Mouse (Mus musculus) spleen, adult 2 months (tissue): ENCODE measurements around the gene Sf3a1. TPM values are rescaled to one million over a fixed set of nuclear protein-coding genes. Genes with fewer than 3 reads are reported as not detected.
A peak's percentile ranks its signal among the peaks of the same experiment; 100 is the strongest.

ENCODE experiments used
- DNase-seq, 2 experiments: peaks; one replicate each; pipeline versions ENCODE4 v3.0.0 to v3.0.0-alpha.2; 2012 to 2021; ENCODE audit warnings: low spot score in 2 of 2, low read depth in 1 of 2
- H3K27ac ChIP-seq: fragments of 200-500 bp; 2 replicates; pipeline ENCODE4 v1.5.1; 2012; ENCODE audit warnings: low read length, inconsistent platforms; ENCODE audit not compliant: insufficient read depth
- H3K27me3 ChIP-seq: fragments of 200-500 bp; 2 replicates; pipeline ENCODE4 v1.6.1; 2012; ENCODE audit warnings: mild to moderate bottlenecking, moderate library complexity, low read length, inconsistent platforms; ENCODE audit not compliant: control insufficient read depth, insufficient read depth
- H3K36me3 ChIP-seq: fragments of 200-500 bp; 2 replicates; pipeline ENCODE4 v1.6.1; 2012; ENCODE audit warnings: mild to moderate bottlenecking, low read length, inconsistent platforms; ENCODE audit not compliant: control insufficient read depth, insufficient read depth
- H3K4me1 ChIP-seq: fragments of 200-500 bp; 2 replicates; pipeline ENCODE4 v1.6.1; 2011; ENCODE audit warnings: inconsistent platforms; ENCODE audit not compliant: control insufficient read depth, insufficient read depth, insufficient read length
- H3K4me3 ChIP-seq: fragments of 200-500 bp; 2 replicates; pipeline ENCODE4 v1.5.1; 2011; ENCODE audit warnings: mild to moderate bottlenecking, inconsistent platforms; ENCODE audit not compliant: insufficient read depth, insufficient read length; ENCODE audit errors: extremely low read depth
- CTCF ChIP-seq: fragments of 200-500 bp; IDR thresholded peaks from 2 replicates; pipeline ENCODE4 v1.5.1; 2011; ENCODE audit warnings: mild to moderate bottlenecking, inconsistent platforms; ENCODE audit not compliant: insufficient read depth, insufficient read length, insufficient replicate concordance; ENCODE audit errors: extremely low read depth
- POLR2A ChIP-seq: fragments of 200-500 bp; IDR thresholded peaks from 2 replicates; pipeline ENCODE4 v1.6.1; 2011; ENCODE audit warnings: low read depth, low read length, inconsistent platforms
- WGBS: fragments of 180-500 bp; shearing (Covaris S2); methylation state at CpG from one replicate; pipeline ENCODE4 v1.1.7; 2018; 5-methylcytosine and 5-hydroxymethylcytosine counted together
- polyA plus RNA-seq: library from polyadenylated mRNA; depleted of rRNA; stranded (reverse); fragments of >200 nt; gene quantifications from 2 replicates; pipeline ENCODE4 v1.2.3, GENCODE M21; 2012

The Sf3a1 gene
- polyA plus RNA-seq, 1 experiment, result 27.9 TPM

DNA sequence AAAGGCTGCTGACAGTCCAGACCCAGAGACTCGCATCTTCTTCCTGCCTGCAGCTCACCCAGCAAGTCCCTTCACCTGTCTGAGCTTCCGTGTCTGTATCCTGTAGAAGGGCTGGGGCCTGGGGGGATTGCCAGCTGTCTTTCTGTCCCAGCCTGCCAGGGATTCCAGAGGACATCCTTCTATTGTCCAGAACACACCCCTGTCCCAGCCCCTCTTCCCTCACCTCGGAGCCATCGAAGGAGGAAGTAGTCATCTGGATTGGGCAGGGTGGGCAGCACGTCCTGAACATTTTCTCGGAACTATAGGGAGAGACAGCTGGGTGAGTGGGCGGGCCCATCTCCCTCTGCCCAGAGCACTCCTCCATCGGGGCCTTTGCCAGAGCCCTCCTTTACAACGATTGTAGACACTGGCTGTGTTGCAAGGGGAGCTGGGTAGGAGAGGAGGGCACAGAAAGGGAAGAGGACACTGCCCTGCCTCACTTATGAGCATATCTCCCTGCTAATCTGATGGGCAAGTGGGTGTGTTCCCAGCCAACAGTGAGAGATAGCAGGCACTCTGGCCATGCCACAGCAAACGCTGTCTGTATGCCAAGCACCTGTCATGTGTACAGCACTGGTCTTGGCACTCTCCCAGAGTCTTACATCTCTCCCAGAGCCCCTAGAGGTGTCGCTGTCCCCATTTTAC, 43.5 kb upstream of the Sf3a1 start:
- no peak for DNase-seq
- Histone ChIP-seq H3K27me3 (peaks cover 9% of the 10 kb centered on the region), H3K36me3 (no peaks in the 10 kb centered on the region), H3K4me3 (no peak overlapping the region), H3K4me1 (peaks cover 4% of the 10 kb centered on the region), H3K27ac (no peak overlapping the region)
- 43% methylated on average over 11 of the region's 11 CpGs for WGBS
- no peak for TF ChIP-seq POLR2A
- TF ChIP-seq CTCF, result no peak

GRCm38 (mm10) chr11:4117372-4118071, 42.6 kb upstream of the Sf3a1 start:
- no peak for TF ChIP-seq CTCF
- TF ChIP-seq POLR2A, result no peak
- Histone ChIP-seq H3K36me3 (no peaks in the 10 kb centered on the region), H3K4me1 (peaks cover 4% of the 10 kb centered on the region), H3K4me3 (no peak overlapping the region), H3K27me3 (peaks cover 9% of the 10 kb centered on the region), H3K27ac (no peak overlapping the region)
- 22% methylated on average over 3 of the region's 3 CpGs for whole genome bisulfite sequencing
- DNase-seq, result no peak

DNA sequence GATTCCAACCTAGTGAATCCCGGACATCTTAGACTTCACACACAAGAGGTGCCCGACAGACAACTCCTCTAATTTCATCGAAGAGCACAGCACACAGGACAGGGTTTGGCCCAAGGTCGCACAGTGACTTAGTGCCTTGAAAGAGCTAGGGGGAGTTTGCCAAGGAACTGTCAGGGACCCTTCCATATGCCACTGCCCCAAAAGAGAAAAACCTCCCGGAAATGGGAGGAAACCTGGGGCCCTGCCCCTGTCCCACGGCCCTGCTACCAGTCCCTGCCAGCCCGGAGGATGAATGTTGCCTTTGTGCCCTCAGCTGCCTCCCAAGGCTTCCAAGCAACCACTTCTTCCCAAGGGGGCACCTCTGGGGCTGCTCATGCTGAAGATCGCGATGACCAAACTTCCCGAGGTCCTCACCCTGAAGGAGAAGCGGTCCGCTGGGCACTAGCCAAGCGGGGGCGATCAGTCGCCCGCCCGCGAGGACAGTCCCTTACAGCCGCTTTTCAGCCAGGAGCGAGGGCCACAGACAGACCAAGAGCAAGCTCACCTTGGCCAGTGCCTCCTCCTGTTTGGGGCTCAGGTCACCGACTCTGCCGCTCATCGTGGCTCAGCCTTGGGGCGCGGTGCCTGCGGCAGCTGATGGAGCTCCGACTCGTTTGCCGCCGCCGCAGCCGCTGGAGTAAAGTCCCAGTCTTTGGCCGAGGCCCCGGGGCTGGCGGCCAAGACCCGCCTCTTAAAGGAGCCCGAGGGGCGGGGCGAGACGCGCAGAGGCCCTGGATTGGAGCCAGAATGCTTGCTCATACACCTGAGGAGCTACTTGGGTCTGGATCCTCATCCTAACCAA, 41.8 kb upstream of the Sf3a1 start:
- Histone ChIP-seq H3K27ac (no peak overlapping the region), H3K4me1 (peaks cover 4% of the 10 kb centered on the region), H3K36me3 (no peaks in the 10 kb centered on the region), H3K27me3 (peaks cover 9% of the 10 kb centered on the region), H3K4me3 (peak overlapping the region; percentile 56)
- 3% methylated on average over 41 of the region's 41 CpGs for WGBS
- no peak for TF ChIP-seq CTCF
- TF ChIP-seq POLR2A, result no peak
- DNase-seq, result no peak

DNA sequence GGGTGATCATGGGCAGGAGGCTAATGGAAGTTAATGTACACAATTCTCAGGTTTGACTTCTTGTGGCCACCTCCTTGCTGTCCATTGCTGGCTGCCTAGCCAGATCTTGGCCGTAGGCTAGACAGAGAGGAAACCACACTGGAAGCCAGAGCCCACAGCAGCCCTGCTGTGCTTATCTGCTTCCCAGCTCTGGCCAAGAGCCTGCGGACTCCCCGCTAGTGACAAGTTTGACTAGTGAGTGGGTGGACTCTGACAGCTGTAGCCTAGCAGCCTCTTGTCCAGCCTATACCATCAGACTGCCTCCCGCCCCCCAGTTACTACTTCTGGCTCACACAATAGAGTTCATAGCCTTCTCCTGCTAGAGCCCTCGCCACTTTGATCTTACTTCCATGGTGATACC, 40.5 kb upstream of the Sf3a1 start:
- DNase-seq, result no peak
- WGBS, result 36% methylated on average over 5 of the region's 5 CpGs
- H3K4me1 ChIP-seq, result peaks cover 7% of the 10 kb centered on the region
- H3K27me3 ChIP-seq, result peaks cover 9% of the 10 kb centered on the region
- no peaks in the 10 kb centered on the region for H3K36me3 ChIP-seq
- no peak for TF ChIP-seq POLR2A
- no peak for TF ChIP-seq CTCF
- H3K4me3 ChIP-seq, result no peak overlapping the region
- H3K27ac ChIP-seq, result no peak overlapping the region

GRCm38 (mm10) chr11:4121691-4122090, 38.5 kb upstream of the Sf3a1 start:
- H3K36me3 ChIP-seq, result no peaks in the 10 kb centered on the region
- TF ChIP-seq CTCF (no peak), POLR2A (no peak)
- H3K4me1 ChIP-seq, result peaks cover 7% of the 10 kb centered on the region
- WGBS, result 92% methylated on average over 3 of the region's 3 CpGs
- H3K27ac ChIP-seq, result no peak overlapping the region
- peaks cover 9% of the 10 kb centered on the region for H3K27me3 ChIP-seq
- DNase-seq, result no peak
- no peak overlapping the region for H3K4me3 ChIP-seq

GRCm38 (mm10) chr11:4122226-4122625, 37.9 kb upstream of the Sf3a1 start:
- no peak for DNase-seq
- TF ChIP-seq POLR2A, result no peak
- no peak for TF ChIP-seq CTCF
- Histone ChIP-seq H3K27me3 (peaks cover 9% of the 10 kb centered on the region), H3K36me3 (no peaks in the 10 kb centered on the region), H3K4me3 (no peak overlapping the region), H3K27ac (no peak overlapping the region), H3K4me1 (peaks cover 7% of the 10 kb centered on the region)
- 88% methylated on average over 5 of the region's 5 CpGs for WGBS
